Mouse (Mus musculus) right cerebral cortex, postnatal 25 days (tissue): ENCODE measurements around the gene Mapk9.
"Not testable (repeated sequence)": the region's sequence is repeated elsewhere in the genome, so short reads cannot be mapped to it uniquely, and the experiment has no call there.

Experiments
- DNase-seq: peaks from one replicate; pipeline ENCODE4 v3.0.0; 2022

The Mapk9 gene

GRCm38 (mm10) chr11:49846401-49847070 is at the start of gene Mapk9:
Mapk9 (plus strand) TSS chr11:49846751.
- peak; percentile 97 for DNase-seq

DNA sequence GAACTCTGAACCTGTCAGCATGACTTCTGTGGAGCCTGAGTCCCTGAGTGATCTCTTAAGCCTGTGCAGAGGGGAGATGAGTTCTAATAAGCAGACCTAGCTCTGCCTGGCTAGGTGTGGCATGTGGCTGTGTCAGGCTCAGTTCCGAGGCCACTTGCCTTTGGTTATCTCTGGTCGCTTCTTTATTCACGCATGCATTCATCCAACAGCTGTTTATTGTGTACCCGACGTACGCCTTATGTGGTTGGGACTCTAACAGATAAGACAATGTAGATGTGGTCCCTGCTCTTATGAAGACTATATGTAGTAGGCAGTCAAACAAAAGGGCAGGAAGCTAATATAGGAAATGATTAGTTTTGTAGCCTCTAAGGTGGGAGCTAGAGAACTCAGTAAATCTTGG is 47.6 kb upstream of the Mapk9 start:
- DNase-seq, result no peak

DNA sequence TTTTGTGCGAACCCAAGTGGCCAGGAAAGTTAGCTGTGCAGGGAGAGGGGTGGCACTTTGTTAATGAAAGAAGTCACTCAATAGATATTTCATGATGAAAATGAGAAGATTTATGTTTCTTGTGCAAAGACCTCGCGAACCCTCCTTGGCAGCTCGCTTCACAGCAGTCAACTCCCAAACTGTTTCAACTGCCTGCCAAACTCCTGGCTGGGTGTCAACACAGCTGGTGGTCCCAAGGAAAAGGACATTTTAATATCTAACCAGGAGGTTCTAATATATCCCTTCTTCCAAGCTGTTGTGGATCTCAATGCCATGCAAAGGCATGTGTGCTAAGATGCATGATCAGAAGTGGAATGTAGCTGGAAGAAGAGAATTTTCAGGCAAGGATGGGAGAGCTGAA is 45.0 kb upstream of the Mapk9 start:
- DNase-seq, result no peak

DNA sequence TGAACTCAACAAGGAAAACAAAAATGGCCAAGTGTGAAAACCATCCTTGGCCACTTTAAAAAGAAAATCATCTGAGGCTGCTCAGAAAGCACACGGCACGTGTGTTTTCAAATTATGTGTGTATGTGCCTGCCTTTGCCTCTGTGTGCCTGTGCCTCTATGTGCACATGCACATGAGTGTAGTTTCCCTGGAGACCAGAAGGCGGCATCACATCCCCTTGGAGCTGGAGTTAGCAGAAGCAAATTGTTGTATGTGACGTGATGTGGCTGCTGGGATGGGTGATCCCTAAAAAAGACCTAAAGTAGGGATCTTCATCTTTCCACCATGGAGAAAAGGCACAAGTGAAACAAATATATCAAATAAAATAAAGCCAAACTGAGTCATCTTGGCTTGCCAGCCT is 42.8 kb upstream of the Mapk9 start:
- DNase-seq, result no peak

GRCm38 (mm10) chr11:49806218-49806617 is 40.3 kb upstream of the Mapk9 start:
- DNase-seq, result no peak

GRCm38 (mm10) chr11:49808946-49809345 is 37.6 kb upstream of the Mapk9 start:
- DNase-seq, result no peak

DNA sequence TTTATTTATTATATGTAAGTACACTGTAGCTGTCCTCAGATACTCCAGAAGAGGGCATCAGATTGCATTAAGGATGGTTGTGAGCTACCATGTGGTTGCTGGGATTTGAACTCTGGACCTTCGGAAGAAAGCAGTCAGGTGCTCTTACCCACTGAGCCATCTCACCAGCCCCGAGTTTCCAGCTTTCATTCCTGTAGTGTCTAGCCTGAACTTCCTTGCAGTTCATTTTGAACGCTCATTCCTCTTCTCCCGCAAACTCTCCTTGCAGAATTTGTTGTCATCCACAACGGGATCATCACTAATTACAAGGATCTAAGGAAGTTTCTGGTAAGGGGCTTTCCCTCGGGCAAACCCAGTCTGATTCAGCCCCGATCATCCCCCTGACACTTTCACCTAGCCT is 35.9 kb upstream of the Mapk9 start:
- not testable (repeated sequence) for DNase-seq

GRCm38 (mm10) chr11:49811099-49811541 is 35.4 kb upstream of the Mapk9 start:
- no peak for DNase-seq

DNA sequence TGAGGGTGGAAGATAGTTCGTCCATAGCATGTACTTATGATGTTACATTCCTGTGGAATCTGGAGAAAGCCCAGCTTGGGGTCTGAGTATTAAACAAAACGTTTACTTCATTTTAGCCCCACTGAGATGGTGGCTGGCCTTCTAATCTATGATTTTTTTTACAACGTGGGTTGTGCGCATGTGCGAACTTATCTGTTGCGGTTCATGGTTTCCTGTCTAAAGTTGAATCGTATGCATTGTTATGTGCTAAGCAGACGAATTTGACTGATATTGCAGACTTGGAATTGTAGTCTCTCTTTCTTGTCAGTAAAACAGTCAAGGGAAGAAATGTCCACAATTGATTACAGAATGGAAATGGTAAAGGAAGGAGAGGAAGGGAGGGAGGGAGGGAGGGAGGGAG is 34.7 kb upstream of the Mapk9 start:
- DNase-seq, result no peak

- peak; percentile 79 for DNase-seq
Measured at GRCm38 (mm10) chr11:49818869-49819566, 27.5 kb upstream of the Mapk9 start.

DNA sequence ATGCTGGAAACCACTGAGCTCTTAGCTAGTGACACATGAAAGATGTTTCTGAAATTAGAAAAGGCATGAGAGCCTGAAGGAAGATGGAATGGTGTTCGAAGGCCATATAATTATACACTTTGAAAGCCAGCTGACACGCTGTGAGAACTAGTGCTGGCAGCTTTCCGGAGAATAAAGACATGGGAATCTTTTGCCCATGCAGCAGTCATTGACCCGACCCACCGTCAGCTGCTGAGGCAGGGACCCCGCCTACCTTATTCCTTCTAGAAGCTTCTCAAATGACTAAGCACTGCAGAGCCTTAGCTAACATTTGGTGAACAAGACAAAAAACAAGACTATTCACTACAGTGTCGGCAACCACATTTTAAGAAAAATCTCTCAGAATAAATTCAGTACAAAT is 26.9 kb upstream of the Mapk9 start:
- DNase-seq, result peak; percentile 18

- DNase-seq, result no peak
Measured at GRCm38 (mm10) chr11:49820928-49821327, 25.6 kb upstream of the Mapk9 start.

DNA sequence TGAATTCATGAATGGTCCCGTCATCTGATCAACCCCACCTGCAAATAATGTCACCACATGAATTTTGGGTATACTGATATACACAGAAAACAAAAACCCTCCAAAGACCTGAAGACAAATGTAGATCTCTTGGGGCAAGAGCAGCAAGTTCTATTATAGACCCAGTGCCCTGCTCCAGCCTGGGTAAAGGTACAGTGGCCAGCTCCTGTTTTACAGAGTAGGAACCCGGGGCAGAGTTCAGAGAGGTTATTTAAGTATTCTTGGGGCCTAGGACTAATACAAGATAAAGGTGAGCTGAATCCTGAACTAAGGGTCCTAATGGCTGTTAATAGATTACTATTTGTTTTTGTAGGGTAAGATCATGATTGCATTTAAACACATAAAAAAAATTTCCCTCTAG is 25.0 kb upstream of the Mapk9 start:
- no peak for DNase-seq

DNA sequence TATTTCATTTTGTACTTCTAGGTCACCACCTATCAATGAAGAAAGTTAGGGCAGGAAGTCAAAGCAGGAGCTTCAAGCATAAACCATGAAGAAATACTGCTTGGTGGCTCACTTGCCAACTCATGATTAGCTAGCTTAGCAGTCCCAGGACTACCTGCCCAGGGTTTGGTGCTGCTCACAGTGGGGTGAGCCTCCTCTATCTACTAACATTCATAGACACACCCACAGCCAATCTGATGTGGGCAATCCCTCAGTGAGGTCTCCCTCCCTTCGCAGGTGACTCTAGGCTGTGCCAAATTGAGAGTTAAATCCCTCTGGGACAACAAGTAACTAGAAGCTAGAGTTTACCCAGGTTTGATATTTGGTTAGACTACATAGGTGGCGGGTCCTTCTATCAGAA is 24.2 kb upstream of the Mapk9 start:
- no peak for DNase-seq

GRCm38 (mm10) chr11:49824896-49825295 is 21.7 kb upstream of the Mapk9 start:
- peak; percentile 11 for DNase-seq

GRCm38 (mm10) chr11:49827243-49827642 is 19.3 kb upstream of the Mapk9 start:
- no peak for DNase-seq

- no peak for DNase-seq
Measured at GRCm38 (mm10) chr11:49829176-49829745, 17.3 kb upstream of the Mapk9 start.

DNA sequence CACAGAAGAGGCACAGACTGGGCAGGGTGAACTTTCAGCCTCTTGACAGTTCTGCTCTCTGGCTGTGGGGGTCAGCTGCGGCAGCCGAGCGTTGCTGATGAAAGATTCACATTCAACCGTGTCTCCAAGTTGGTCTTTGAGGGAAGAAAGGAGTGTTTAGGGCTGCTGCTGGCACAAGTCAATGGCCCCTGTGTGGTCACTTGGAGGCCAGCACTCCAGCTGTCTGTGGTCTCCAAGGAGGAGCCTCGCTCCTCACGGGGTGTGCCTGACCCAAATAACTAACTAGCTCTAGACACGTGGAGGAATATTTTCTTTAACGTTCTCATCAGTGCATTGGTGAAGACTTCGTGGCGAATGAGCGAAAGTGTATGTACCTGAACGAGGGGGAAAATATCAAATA is 14.6 kb upstream of the Mapk9 start:
- DNase-seq, result no peak

DNA sequence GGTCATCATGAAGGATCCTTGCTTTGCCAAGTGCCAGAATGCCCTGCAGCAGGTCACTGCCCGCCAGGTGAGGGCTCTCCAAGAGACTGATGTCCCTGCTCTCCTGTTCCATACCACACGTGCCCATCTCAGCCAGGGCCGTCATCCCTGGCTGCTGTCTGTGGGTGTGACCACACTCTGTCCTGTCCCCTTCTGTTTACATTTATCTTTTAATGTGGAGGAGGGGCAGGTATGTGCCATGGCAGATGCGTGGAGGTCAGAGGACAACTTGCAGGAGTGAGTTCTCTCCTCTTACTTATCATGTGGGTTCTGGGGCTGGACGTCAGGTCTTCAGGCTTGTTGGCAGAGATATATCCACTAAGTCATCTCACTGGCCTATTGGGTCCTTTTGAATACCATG is 13.6 kb upstream of the Mapk9 start:
- no peak for DNase-seq

DNA sequence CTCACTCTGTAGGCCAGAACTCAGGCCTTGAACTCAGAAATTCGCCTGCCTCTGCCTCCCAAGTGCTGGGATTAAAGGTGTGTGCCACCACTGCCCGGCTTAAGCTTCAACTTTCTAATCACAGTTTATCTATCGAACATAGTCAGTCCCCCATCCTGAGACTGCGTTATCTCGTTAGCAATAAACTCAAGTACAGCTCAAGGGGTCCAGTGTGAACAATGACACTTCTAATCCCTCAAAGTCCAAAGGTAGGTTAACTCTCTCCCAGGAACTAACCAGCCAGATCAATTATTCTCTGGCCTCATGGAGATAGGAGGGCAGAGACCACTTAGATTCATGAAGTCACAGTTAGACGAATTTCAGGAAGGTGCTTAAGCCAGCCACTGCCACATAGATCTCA is 12.3 kb upstream of the Mapk9 start:
- no peak for DNase-seq

- DNase-seq, result no peak
Measured at GRCm38 (mm10) chr11:49835257-49835956, 11.1 kb upstream of the Mapk9 start.

- no peak for DNase-seq
Measured at GRCm38 (mm10) chr11:49837717-49838407, 8.7 kb upstream of the Mapk9 start.

DNA sequence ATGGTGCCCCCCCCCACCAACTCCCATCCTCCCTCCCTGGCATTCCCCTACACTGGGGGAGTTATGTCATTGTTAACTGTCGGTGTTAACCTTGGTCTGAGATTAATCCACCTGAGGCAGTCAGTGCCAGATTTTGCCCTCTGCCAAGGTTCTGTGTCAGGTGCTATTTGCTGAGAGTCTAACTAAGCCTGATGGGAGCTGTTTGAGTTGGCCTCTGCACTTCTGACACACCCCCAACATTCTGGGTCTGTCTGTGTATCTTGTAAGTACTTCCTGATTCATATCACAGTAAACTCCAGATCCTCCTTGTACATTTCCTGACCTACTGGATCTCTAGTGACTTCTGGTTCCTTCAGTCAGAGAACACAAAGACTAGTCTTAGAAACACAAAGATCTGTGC is 5.9 kb upstream of the Mapk9 start:
- DNase-seq, result no peak
